7 mouse cellular contexts compared by ENCODE assay signal in genomic region chr8:117738206-117738605, GRCm38 (mm10). TPM values are rescaled to one million over a fixed set of nuclear protein-coding genes. Genes with fewer than 3 reads are reported as not detected.
A peak's percentile ranks its signal among the peaks of the same experiment; 100 is the strongest.
DNase-seq lines count a peak whose midpoint lies in the region; ATAC-seq and TF ChIP-seq lines count a peak whose summit lies in the region.
"Not testable (repeated sequence)": the region's sequence is repeated elsewhere in the genome, so short reads cannot be mapped to it uniquely, and the experiment has no call there.
"Had no signal": no experiment of that assay in that cellular context is flagged by ENCODE, and none has a peak within 500 bp of the region (broad histone marks: within the 10 kb centered on the region; RNA-seq: fewer than 3 reads in every experiment).

No protein-coding gene starts in this region.

- H3K27ac ChIP-seq in kidney, adult 2 months (ENCODE audit: insufficient read depth, low read depth, low read length), result peak overlapping the region; percentile 57; the same call in 1 of the 2 replicates
- not testable (repeated sequence) for H3K27ac ChIP-seq in midbrain, embryonic 11.5 days (ENCODE audit: low read depth, low read length)

- 53% methylated on average over 1 of the region's 1 CpGs for WGBS in kidney, adult 2 months
- WGBS in midbrain, embryonic 11.5 days, result 92% methylated on average over 1 of the region's 1 CpGs

- not testable (repeated sequence) for H3K9me3 ChIP-seq in midbrain, embryonic 11.5 days (ENCODE audit: control insufficient read depth, low read length)

- H3K27me3 ChIP-seq in kidney, adult 2 months (replicated peaks; ENCODE audit: control insufficient read depth, insufficient read depth, low read length); midbrain, embryonic 11.5 days (ENCODE audit: control insufficient read depth, insufficient read depth, low read length): not testable (repeated sequence)

- DNase-seq in kidney, adult 2 months, result peak; percentile 63
- DNase-seq in kidney, adult 9 months, result peak; percentile 81
- DNase-seq in midbrain, embryonic 11.5 days (ENCODE audit: low spot score, missing footprints), result peak; percentile 26

- not testable (repeated sequence) for H3K4me2 ChIP-seq in midbrain, embryonic 11.5 days

- H3K9ac ChIP-seq in midbrain, embryonic 11.5 days (ENCODE audit: low read length), result not testable (repeated sequence)

- peaks cover 17% of the 10 kb centered on the region; the same call in 1 of the 2 replicates for H3K4me1 ChIP-seq in kidney, adult 2 months (ENCODE audit: control insufficient read depth, insufficient read depth, low read length)
- not testable (repeated sequence) for H3K4me1 ChIP-seq in midbrain, embryonic 11.5 days (ENCODE audit: control insufficient read depth, insufficient read depth, low read length)

- not testable (repeated sequence) for TF ChIP-seq CTCF in kidney, adult 2 months (conservative IDR thresholded peaks at IDR 0.05; ENCODE audit: insufficient read depth, insufficient read length, low read depth, low read length)

- TF ChIP-seq POLR2A in kidney, adult 2 months (IDR thresholded peaks at IDR 0.05; ENCODE audit: low read depth, low read length), result not testable (repeated sequence)

- H3K36me3 ChIP-seq in kidney, adult 2 months (ENCODE audit: control insufficient read depth, insufficient read depth, low read length); midbrain, embryonic 11.5 days (ENCODE audit: control insufficient read depth, insufficient read depth, low read length): not testable (repeated sequence)

- not testable (repeated sequence) for ATAC-seq in midbrain, embryonic 11.5 days (ENCODE audit: low FRiP score)

- not testable (repeated sequence) for H3K4me3 ChIP-seq in kidney, adult 2 months (ENCODE audit: insufficient read depth, low read depth, low read length); midbrain, embryonic 11.5 days (ENCODE audit: low read depth, low read length)

RNA-seq across cellular contexts. Expression of gene Hsd17b2, which starts 36.5 kb away (rescaled TPM):
- polyA plus RNA-seq in kidney, adult 2 months (2012; rRNA removed), result 3.0 and 4.2 TPM in 2 replicates
- polyA plus RNA-seq in midbrain, embryonic 11.5 days (2014; fragmentation: Nextera tagmentation; extraction: Ambion mirVana), result not detected in 2 replicates
- polyA plus RNA-seq: activated CD4-positive, CD25-positive, alpha-beta regulatory T cell, adult 4 months; brain, embryonic 14.5 days; C2C12; G1E had no signal

Comparison
In these comparisons a context has a peak if more than half of its experiments do, and no peak if none do; other contexts are left out.
1. DNase-seq: peak in every context shown above with its lines; median percentile 81 in kidney, adult 9 months; 63 in kidney, adult 2 months; 26 in midbrain, embryonic 11.5 days.